Mouse (Mus musculus) limb, embryonic 10.5 days (tissue): ENCODE results near the gene Gimap7. TPM values are rescaled to one million over a fixed set of nuclear protein-coding genes. Genes with fewer than 3 reads are reported as not detected.
A peak's percentile ranks its signal among the peaks of the same experiment; 100 is the strongest.

ENCODE experiments used
- DNase-seq: peaks from one replicate; pipeline ENCODE4 v3.0.0-alpha.2; 2017; ENCODE audit warnings: low spot score
- H3K27ac ChIP-seq: fragments of 300-500 bp; sonication (generic); 2 replicates; pipeline ENCODE4 v1.5.1; 2016; ENCODE audit warnings: mild to moderate bottlenecking
- H3K27me3 ChIP-seq: fragments of 300-500 bp; sonication (generic); 2 replicates; pipeline ENCODE4 v1.6.1; 2016; ENCODE audit warnings: low read depth, mild to moderate bottlenecking; ENCODE audit not compliant: poor library complexity, severe bottlenecking
- H3K36me3 ChIP-seq: fragments of 300-500 bp; sonication (generic); 2 replicates; pipeline ENCODE4 v1.6.1; 2016; ENCODE audit warnings: mild to moderate bottlenecking, moderate library complexity
- H3K4me1 ChIP-seq: fragments of 300-500 bp; sonication (generic); 2 replicates; pipeline ENCODE4 v1.6.1; 2016
- H3K4me3 ChIP-seq: fragments of 300-500 bp; sonication (generic); 2 replicates; pipeline ENCODE4 v1.5.1; 2016; ENCODE audit warnings: mild to moderate bottlenecking, moderate library complexity
- H3K9me3 ChIP-seq: fragments of 300-500 bp; sonication (generic); replicated peaks from 2 replicates; pipeline ENCODE4 v1.6.1; 2016; ENCODE audit warnings: mild to moderate bottlenecking
- WGBS: fragments of 180-500 bp; shearing (Covaris S2); methylation state at CpG from one replicate; pipeline ENCODE4 v1.1.7; 2016; 5-methylcytosine and 5-hydroxymethylcytosine counted together
- polyA plus RNA-seq: library from polyadenylated mRNA; unstranded; fragments of >200 nt; fragmentation: Nextera tagmentation; extraction: Ambion mirVana; gene quantifications from 2 replicates; pipeline ENCODE4 v1.2.1, GENCODE M21; 2016

Gene Gimap7
- polyA plus RNA-seq, 1 experiment from 2014 or later = not detected

DNA sequence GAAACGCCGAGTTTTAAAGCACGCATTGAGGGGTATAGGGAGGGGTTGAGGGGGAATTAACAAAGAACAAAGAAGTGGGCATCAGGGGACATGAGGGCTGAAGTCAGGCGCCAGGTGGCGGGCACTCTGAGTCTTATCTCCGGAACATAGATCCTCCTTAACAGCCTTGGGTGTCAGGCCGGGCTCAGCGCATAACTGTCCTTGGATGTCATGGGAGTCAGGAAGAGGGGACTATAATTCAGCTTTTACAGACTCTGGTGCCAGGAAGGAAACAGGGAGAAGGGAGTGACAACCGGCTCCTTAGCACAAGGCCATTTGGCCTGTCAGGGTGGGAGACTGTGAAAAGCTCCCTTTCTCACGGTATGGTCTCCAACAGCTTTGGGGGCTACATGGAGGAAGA lies 46.1 kb downstream of the Gimap7 start:
- Histone ChIP-seq H3K9me3 (no peaks in the 10 kb centered on the region), H3K36me3 (no peaks in the 10 kb centered on the region), H3K27ac (no peak overlapping the region), H3K4me1 (no peaks in the 10 kb centered on the region), H3K4me3 (no peak overlapping the region), H3K27me3 (no peaks in the 10 kb centered on the region)
- 95% methylated on average over 10 of the region's 10 CpGs for WGBS
- DNase-seq = no peak

DNA sequence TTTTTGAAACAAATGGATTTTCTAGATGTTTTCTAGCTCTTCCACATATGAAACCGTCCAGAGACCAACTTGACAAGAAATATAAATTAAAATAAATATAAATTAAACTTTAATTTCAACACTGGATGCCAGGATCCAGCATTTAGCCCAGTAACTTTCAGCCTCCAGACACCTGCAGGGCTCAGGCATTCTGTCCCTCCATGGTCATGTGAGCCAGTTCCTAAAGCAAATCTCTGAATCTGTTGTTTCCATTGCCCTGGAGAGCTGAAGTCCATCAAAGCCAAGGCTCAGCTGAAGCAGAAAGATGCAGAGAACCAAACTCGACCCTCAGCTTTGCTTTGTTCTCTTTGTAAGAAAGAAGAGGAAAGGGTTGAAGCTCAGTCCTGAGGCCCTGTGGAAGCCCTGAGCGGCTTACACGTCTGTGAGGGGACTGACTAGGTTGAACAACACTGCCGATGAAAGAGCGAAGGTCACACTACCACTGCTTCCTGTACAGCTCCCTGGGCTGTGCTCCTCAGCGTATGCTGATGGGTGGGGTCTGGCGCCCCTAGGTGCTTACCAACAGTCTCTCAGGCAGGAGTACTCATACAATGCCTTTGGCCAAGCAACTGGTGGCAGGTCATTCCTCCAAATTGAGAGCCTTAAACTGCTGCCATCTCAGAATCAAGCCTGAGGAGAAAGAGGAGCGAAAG lies 49.9 kb downstream of the Gimap7 start:
- WGBS = 81% methylated on average over 9 of the region's 9 CpGs
- no peaks in the 10 kb centered on the region for H3K9me3 ChIP-seq
- no peak for DNase-seq
- no peaks in the 10 kb centered on the region for H3K27me3 ChIP-seq
- H3K36me3 ChIP-seq = no peaks in the 10 kb centered on the region
- H3K27ac ChIP-seq = no peak overlapping the region
- no peak overlapping the region for H3K4me3 ChIP-seq
- H3K4me1 ChIP-seq = no peaks in the 10 kb centered on the region

DNA sequence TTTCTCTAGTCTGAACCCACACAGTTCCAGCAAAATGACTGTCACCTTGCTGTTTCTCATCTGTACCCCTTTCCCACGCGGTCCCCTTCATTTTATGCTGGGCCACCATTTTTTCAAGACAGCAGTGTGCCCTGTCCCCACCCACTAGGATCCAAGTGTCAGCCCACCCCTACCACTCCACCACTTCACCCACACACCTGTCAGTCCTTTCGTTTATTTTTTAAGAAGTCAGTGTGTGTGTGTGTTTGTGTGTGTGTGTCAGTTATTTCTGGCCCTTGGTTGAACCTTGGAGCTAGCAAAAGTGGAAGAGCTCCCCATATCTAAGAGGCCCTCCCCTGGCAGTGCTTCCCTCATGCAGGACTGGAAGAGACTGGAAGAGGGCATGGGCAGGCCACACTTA lies 50.5 kb downstream of the Gimap7 start:
- no peak overlapping the region for H3K27ac ChIP-seq
- no peaks in the 10 kb centered on the region for H3K4me1 ChIP-seq
- H3K27me3 ChIP-seq = no peaks in the 10 kb centered on the region

DNA sequence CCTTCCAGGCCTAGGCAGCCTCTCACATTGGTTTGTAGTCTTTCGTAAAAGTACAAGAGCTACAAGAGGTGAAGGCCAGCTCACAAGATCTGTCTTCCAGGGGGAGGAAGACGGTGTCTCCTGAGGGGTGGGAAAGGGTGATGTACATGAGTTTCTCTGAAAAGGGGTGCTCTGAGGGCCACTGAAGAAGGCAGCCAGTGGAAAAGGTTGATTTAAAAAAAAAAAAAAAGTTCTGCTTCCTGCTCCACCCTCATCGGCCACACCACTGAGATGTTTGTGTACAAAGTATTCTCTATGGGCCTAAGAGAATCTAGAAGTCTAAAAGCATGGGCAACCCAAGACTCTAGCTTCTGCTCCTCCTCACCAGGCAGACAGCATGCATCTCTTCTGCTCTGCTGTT lies 52.3 kb downstream of the Gimap7 start, which contains the start of gene Gimap3:
Gene Gimap3 (minus strand): TSS at position 156 of the 400 bp plus-strand sequence.
- Histone ChIP-seq H3K27me3 (no peaks in the 10 kb centered on the region), H3K9me3 (no peaks in the 10 kb centered on the region), H3K4me1 (no peaks in the 10 kb centered on the region), H3K36me3 (no peaks in the 10 kb centered on the region), H3K27ac (no peak within 1 kb of the TSS), H3K4me3 (no peak within 1 kb of the TSS)
- no peak for DNase-seq
- WGBS = 94% methylated on average over 3 of the region's 3 CpGs

More for the DNA sequence above, 50.5 kb downstream of the Gimap7 start:
- no peak for DNase-seq
- H3K4me3 ChIP-seq = no peak overlapping the region
- H3K9me3 ChIP-seq = no peaks in the 10 kb centered on the region
- H3K36me3 ChIP-seq = no peaks in the 10 kb centered on the region
- 86% methylated on average over 3 of the region's 3 CpGs for WGBS

DNA sequence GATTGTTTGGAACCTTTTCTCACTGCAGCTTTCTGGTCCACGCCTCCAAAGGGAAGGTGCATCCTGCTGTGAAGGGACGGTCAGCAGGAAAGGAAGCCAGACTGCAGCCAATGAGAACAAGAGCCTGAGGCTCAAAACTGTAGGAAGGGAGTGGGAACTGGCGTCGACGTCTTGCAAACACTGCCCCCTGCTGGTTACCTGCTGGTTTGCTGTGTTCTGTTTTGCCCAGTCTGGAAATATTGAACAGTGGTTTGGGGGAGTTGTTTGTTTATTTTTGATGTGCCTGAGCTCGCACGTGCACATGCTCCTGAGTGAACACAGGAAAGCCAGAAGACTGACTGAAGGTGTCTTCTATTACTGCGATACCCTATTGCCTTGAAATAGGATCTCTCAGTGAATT lies 53.6 kb downstream of the Gimap7 start:
- H3K27me3 ChIP-seq = no peaks in the 10 kb centered on the region
- no peaks in the 10 kb centered on the region for H3K36me3 ChIP-seq
- no peaks in the 10 kb centered on the region for H3K4me1 ChIP-seq
- H3K4me3 ChIP-seq = no peak overlapping the region
- DNase-seq = peak; percentile 89
- 14% methylated on average over 8 of the region's 8 CpGs for WGBS
- H3K27ac ChIP-seq = peak overlapping the region; percentile 30; the same call in 1 of the 2 replicates
- H3K9me3 ChIP-seq = no peaks in the 10 kb centered on the region

Other genes with a start within 250 kb of the Gimap7 start
- 4.6 and 4.8 TPM in 2 replicates for gene Atp6v0e2, start 181.0 kb upstream of the Gimap7 start, polyA plus RNA-seq
- gene Lrrc61, start 163.8 kb upstream of the Gimap7 start, polyA plus RNA-seq = 13.1 and 17.2 TPM in 2 replicates
- gene Rarres2, start 145.8 kb upstream of the Gimap7 start, polyA plus RNA-seq = 6.1 and 7.3 TPM in 2 replicates
- not detected in 2 replicates for gene Gm45021, start 129.0 kb upstream of the Gimap7 start, polyA plus RNA-seq
- 53.1 and 57.3 TPM in 2 replicates for gene Repin1, start 124.7 kb upstream of the Gimap7 start, polyA plus RNA-seq
- not detected in 2 replicates for gene Gm44965, start 124.7 kb upstream of the Gimap7 start, polyA plus RNA-seq
- 7.7 and 10.6 TPM in 2 replicates for gene Zfp775, start 116.6 kb upstream of the Gimap7 start, polyA plus RNA-seq
- 1.1 and 1.3 TPM in 2 replicates for gene AI854703, start 91.9 kb upstream of the Gimap7 start, polyA plus RNA-seq
- gene Gimap8, start 71.4 kb upstream of the Gimap7 start, polyA plus RNA-seq = 0.35 TPM in 2 replicates
- gene Gimap9, start 42.5 kb upstream of the Gimap7 start, polyA plus RNA-seq = 3.9 and 4.1 TPM in 2 replicates
- gene Gimap4, start 34.1 kb upstream of the Gimap7 start, polyA plus RNA-seq = 9.6 and 10.1 TPM in 2 replicates
- 15.7 and 17.2 TPM in 2 replicates for gene Gimap6, start 10.4 kb upstream of the Gimap7 start, polyA plus RNA-seq
- 0.83 and 1.3 TPM in 2 replicates for gene Gm28053, start within 50 bp of the Gimap7 start, polyA plus RNA-seq
- 7.9 and 8.5 TPM in 2 replicates for gene Gimap1, start 20.4 kb downstream of the Gimap7 start, polyA plus RNA-seq
- gene Gimap5, start 27.6 kb downstream of the Gimap7 start, polyA plus RNA-seq = 1.3 and 1.4 TPM in 2 replicates
- not detected in 2 replicates for gene Gimap3, start 52.2 kb downstream of the Gimap7 start, polyA plus RNA-seq
- 18.0 and 29.0 TPM in 2 replicates for gene Tmem176a, start 122.3 kb downstream of the Gimap7 start, polyA plus RNA-seq
- gene Tmem176b, start 122.9 kb downstream of the Gimap7 start, polyA plus RNA-seq = 34.0 and 57.7 TPM in 2 replicates
- not detected in 2 replicates for gene Aoc1, start 154.3 kb downstream of the Gimap7 start, polyA plus RNA-seq
- not detected in 2 replicates for gene 1600015I10Rik, start 211.3 kb downstream of the Gimap7 start, polyA plus RNA-seq